ENCODE assay signal across 12 mouse cellular contexts in genomic region chr5:132437994-132438393, GRCm38 (mm10).
A peak's percentile ranks its signal among the peaks of the same experiment; 100 is the strongest.
DNase-seq lines count a peak whose midpoint lies in the region; ATAC-seq and TF ChIP-seq lines count a peak whose summit lies in the region.
"Had no signal": no experiment of that assay in that cellular context is flagged by ENCODE, and none has a peak within 500 bp of the region (broad histone marks: within the 10 kb centered on the region; RNA-seq: fewer than 3 reads in every experiment).

No protein-coding gene starts in this region.

- no peak overlapping the region for H3K4me3 ChIP-seq in hindbrain, postnatal 0 days (ENCODE audit: low read length)
- H3K4me3 ChIP-seq in hindbrain, embryonic 13.5 days = no peak overlapping the region
- H3K4me3 ChIP-seq: left cerebral cortex, adult 2 months; myocyte had no signal

- DNase-seq in hindbrain, postnatal 0 days (ENCODE audit: low spot score) = no peak
- peak; percentile 40 for DNase-seq in right cerebral cortex, adult 18-20 months
- no peak for DNase-seq in right cerebral cortex, postnatal 4 days
- DNase-seq in left cerebral cortex, postnatal 4 days = peak; percentile 13
- no peak for DNase-seq in Muller cell, postnatal 12 days (ENCODE audit: inconsistent ontology term)
- DNase-seq in thymus, adult 18-20 months = no peak
- DNase-seq: liver, postnatal 0 days had no signal

- intact Hi-C loops in left cerebral cortex, postnatal 4 days (cut with DNase I) = no loop called here

- H3K27me3 ChIP-seq in hindbrain, postnatal 0 days (ENCODE audit: insufficient read depth, low read length) = no peaks in the 10 kb centered on the region
- no peaks in the 10 kb centered on the region for H3K27me3 ChIP-seq in hindbrain, embryonic 13.5 days

- TF ChIP-seq CTCF in hindbrain, postnatal 0 days (IDR thresholded peaks at IDR 0.05; ENCODE audit: low read depth) = peak; percentile 9; the same call in 1 of the 2 replicates

- H3K9me3 ChIP-seq in hindbrain, postnatal 0 days (ENCODE audit: low read length) = no peaks in the 10 kb centered on the region
- no peaks in the 10 kb centered on the region for H3K9me3 ChIP-seq in hindbrain, embryonic 13.5 days

- 45% methylated on average over 8 of the region's 8 CpGs for WGBS in hindbrain, postnatal 0 days
- 66% methylated on average over 8 of the region's 8 CpGs for WGBS in hindbrain, embryonic 13.5 days

- H3K4me2 ChIP-seq in hindbrain, postnatal 0 days (ENCODE audit: low read depth, low read length) = no peak overlapping the region
- H3K4me2 ChIP-seq in hindbrain, embryonic 13.5 days = no peak overlapping the region

- H3K36me3 ChIP-seq in hindbrain, postnatal 0 days (ENCODE audit: insufficient read depth, low read length) = no peaks in the 10 kb centered on the region
- no peaks in the 10 kb centered on the region for H3K36me3 ChIP-seq in hindbrain, embryonic 13.5 days

- no peak overlapping the region for H3K9ac ChIP-seq in hindbrain, postnatal 0 days (replicated peaks; ENCODE audit: low read length)
- no peak overlapping the region for H3K9ac ChIP-seq in hindbrain, embryonic 13.5 days
- H3K9ac ChIP-seq: liver, postnatal 0 days had no signal

- H3K4me1 ChIP-seq in hindbrain, postnatal 0 days (ENCODE audit: insufficient read depth, low read length) = 0 out of 2 replicates have a peak, but pooled peaks cover 2% of the 10 kb centered on the region
- peaks cover 41% of the 10 kb centered on the region for H3K4me1 ChIP-seq in hindbrain, embryonic 13.5 days (replicated peaks)

- ATAC-seq in hindbrain, postnatal 0 days = no peak
- no peak for ATAC-seq in hindbrain, embryonic 13.5 days (ENCODE audit: low FRiP score)
- ATAC-seq: activated CD4-positive, CD25-positive, alpha-beta regulatory T cell, adult 4 months; hindbrain, embryonic 16.5 days; liver, postnatal 0 days had no signal

- no peak overlapping the region for H3K27ac ChIP-seq in hindbrain, postnatal 0 days
- H3K27ac ChIP-seq in hindbrain, embryonic 13.5 days = no peak overlapping the region
- H3K27ac ChIP-seq: left cerebral cortex, adult 2 months had no signal

Comparison
In these comparisons a context has a peak if more than half of its experiments do, and no peak if none do; other contexts are left out.
1. DNase-seq: peak in right cerebral cortex, adult 18-20 months (single experiment) and left cerebral cortex, postnatal 4 days (single experiment); none in hindbrain, postnatal 0 days (single experiment), right cerebral cortex, postnatal 4 days (single experiment), Muller cell, postnatal 12 days (single experiment) and thymus, adult 18-20 months (0 of 2).